Mouse (Mus musculus) left cerebral cortex, postnatal 25 days (tissue): ENCODE data around the gene Smim1. TPM values are rescaled to one million over a fixed set of nuclear protein-coding genes. Genes with fewer than 3 reads are reported as not detected.

Experiments
- DNase-seq, 2 experiments: peaks; one replicate each; pipeline ENCODE4 v3.0.0; 2022; ENCODE audit warnings: low spot score in 2 of 2, mixed read lengths in 1 of 2
- intact Hi-C: fragments of 180-260 bp; cut with DNase I; formaldehyde crosslinking; loops from one replicate; pipeline ENCODE4 v1.15.1; 2025
- total RNA-seq, 2 experiments: library from RNA; stranded (reverse); gene quantifications; 2 replicates each; pipeline ENCODE4 v1.2.3; 2021

Gene Smim1
- total RNA-seq, result 1 to 10 TPM; 9.4 to 9.8 TPM

GRCm38 (mm10) chr4:154025641-154026440, at the start of gene Smim1:
Smim1 (minus strand) TSS chr4:154026230.
- intact Hi-C loops, result loop anchor here (5.0 kb wide), 1 partner anchor 81 kb away; no protein-coding TSS in a partner anchor
- DNase-seq, result peak; percentile 55 to 66

DNA sequence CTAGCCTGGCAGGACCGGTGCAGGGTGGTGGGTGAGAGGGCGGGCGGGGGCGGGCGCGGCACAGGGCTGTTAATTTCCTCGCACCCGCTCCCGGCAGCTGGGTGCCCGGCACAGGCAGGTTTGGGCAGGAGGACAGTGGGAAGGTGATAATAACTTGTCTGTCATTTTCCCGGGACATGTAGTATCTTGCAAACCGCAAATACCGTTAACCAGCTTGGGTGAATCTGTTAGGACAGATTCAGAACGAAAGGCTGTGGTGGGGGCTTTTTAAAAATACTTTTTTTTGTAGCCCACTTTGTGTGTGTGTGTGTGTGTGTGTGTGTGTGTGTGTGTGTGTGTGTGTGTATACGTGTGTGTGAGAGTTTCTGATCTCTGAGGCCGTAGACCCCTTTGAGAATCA, 45.9 kb upstream of the Smim1 start:
- intact Hi-C loops, result no loop called here
- DNase-seq, result no peak

DNA sequence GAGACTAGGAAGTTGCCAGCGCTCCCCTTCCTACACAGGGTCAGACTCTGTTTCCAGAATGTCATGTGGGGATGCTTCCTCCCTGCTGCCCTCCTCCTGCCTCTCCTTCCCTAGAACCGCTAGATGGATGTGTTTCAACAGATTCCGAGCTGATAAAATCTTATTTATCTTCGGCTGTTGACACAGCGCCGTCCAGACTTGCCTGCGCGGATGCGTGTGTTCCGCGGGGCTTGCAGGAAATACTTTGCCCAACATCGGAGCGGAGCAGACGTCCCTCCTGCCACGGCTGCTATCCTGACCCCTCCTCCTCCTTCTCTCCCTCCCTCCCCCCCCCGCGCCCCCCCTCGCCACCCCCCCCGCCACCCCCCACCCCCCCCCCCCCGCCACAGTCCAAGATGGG, 45.5 kb upstream of the Smim1 start:
- no peak for DNase-seq
- intact Hi-C loops, result no loop called here

DNA sequence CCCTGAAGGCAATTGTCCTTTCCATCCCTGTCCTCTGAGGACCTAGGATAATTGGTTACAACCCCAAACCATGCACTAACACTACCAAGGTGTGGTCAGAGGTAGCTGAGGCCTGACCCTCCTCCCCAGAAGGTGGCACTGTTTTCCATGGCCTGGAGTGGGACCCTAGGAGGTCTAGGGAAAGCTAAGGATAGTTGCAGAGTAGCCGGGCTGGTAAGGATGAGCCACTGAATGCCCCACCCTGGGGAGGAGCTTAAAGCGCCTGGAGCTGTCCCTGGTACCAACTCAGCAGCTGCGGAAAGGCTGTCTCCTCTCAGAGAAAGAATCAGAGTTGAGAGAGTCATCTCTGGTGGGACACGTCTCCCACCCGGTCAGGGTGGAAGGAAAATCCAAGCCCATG, 44.9 kb upstream of the Smim1 start:
- no peak for DNase-seq
- intact Hi-C loops, result no loop called here

- intact Hi-C loops, result loop anchor here (1.0 to 10.0 kb wide), 4 partner anchors 40 to 240 kb away; partner anchors contain the start of genes Arhgef16 and Tprgl
- peak; percentile 26 to 62 for DNase-seq
Observed at GRCm38 (mm10) chr4:154064827-154065773, 39.1 kb upstream of the Smim1 start.

DNA sequence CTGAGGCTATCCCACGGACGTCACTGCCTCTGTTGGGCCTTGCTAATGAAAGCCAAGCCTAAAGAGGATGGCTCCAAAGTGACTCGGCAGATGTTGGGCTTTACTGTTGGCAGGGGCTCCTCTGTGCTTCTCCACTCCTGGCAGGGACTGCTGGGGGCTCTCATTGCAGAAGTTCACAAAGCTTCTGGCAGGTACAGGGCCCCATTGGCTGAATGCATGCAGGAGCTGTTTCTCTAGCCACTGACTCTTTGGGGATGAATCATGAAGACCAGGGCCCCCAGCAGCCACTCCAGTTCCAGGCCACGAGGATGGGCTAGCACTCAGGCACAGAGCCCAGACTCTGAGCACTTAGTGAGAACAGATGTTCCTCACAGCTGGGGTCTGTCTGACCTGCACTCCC, 31.7 kb upstream of the Smim1 start:
- intact Hi-C loops, result no loop called here
- no peak for DNase-seq

GRCm38 (mm10) chr4:154056661-154057060, 30.6 kb upstream of the Smim1 start:
- no peak for DNase-seq
- intact Hi-C loops, result no loop called here

GRCm38 (mm10) chr4:154056046-154056445, 30.0 kb upstream of the Smim1 start:
- intact Hi-C loops, result no loop called here
- DNase-seq, result no peak

- no peak for DNase-seq
- intact Hi-C loops, result no loop called here
Observed at GRCm38 (mm10) chr4:154055482-154055881, 29.5 kb upstream of the Smim1 start.

- no peak for DNase-seq
- intact Hi-C loops, result no loop called here
Observed at GRCm38 (mm10) chr4:154053065-154053464, 27.0 kb upstream of the Smim1 start.

DNA sequence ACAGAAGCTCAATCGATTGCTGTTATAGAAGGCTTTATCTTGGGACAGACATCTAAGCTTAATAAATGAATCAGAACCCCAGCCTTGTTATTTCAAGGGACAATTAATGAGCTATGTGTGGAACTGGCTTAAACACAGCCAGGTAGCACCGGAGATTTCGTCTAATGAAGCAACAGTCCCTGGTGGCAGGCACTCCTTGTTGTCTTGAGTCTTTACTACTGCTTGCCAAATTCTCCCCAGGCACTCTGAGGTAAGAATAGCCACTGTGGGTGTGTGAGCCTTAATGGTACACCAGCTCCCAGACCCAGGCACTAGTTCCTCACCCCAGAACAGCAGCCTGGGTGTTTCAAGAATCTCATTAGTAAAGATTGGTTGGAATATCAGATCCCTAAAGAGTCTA, 25.4 kb upstream of the Smim1 start:
- intact Hi-C loops, result no loop called here
- peak in 1 of 2 experiments; percentile 59 for DNase-seq

DNA sequence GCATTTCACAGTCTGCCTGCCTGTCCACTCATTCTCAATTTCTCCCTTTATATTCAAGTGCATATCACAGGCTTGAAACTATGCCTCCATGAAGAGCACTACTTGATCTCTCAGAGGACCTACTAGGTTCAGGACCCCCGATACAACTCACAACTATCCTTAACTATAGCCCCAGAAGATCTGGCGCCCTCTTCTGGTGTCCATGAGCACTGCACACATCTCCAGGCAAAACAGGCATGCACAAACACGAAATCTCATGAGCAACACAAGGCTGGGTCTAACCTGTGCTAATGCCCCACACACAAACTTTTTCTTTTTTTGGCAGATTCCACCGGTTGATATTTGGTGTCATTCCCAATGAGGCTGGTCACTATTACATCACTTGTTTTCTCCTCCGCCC, 19.8 kb upstream of the Smim1 start:
- intact Hi-C loops, result no loop called here
- no peak for DNase-seq

DNA sequence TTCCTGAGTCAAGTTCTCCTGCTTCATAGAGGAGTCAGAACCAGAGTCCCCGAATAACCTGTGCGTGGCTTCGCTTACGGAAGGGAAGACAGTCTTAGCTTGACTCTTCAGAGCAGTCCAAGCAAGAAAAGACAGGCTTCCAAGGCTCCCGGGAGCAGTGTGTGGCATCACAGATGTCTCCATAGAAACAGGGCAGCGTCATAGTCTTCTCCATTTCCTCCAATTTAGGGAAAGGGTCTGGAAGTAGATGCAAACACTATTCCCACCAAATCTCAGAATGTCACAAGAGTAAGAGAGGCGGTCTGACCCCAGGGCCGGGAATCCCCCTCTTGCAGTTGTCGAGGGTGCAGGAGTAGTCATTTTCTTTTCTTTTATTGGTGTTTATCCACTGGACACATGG, 16.5 kb upstream of the Smim1 start, which contains the start of gene Ccdc27:
Gene Ccdc27 (minus strand): TSS at position 101 of the 400 bp plus-strand sequence.
- intact Hi-C loops, result no loop called here
- no peak for DNase-seq

DNA sequence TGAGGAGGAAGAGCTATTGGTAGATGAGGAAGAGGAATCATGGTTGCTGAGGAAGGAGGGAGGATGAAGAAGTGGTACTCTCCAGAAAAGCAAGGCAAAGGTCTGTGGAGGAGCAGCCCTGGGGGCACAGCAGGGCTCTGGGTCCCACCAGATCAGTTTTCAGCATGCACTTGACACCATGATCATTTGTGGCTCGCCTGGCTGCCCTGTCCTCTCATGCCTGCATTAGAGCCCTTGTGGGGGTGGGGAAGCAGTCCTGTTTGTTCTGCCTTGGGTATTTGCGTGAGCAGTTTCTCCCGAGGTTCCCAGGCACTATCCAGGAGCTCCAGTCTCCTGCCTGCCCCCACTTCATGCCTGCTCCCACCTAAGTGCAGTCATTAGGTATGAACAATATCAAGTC, 11.1 kb upstream of the Smim1 start:
- intact Hi-C loops, result no loop called here
- no peak for DNase-seq

DNA sequence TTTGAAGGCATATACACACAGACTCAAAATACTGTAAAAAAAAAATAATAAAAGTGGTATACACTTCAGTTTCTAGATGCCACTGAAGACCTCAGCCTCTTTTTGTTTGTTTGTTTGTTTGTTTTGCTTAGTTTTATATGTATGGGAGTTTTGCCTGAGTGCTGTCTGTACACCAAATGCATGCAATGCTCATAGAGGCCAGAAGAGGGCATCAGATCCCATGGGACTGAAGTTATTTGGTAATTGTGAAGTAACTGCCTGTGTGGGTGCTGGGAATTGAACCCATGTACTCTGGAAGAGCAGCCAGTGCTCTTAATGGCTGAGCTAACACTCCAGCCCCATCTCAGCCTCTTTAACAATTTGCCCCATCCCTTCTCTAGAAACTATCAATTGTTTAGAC, 2.6 kb upstream of the Smim1 start:
- no peak for DNase-seq
- intact Hi-C loops, result loop anchor here (5.0 kb wide), 1 partner anchor 79 kb away; no protein-coding TSS in a partner anchor

DNA sequence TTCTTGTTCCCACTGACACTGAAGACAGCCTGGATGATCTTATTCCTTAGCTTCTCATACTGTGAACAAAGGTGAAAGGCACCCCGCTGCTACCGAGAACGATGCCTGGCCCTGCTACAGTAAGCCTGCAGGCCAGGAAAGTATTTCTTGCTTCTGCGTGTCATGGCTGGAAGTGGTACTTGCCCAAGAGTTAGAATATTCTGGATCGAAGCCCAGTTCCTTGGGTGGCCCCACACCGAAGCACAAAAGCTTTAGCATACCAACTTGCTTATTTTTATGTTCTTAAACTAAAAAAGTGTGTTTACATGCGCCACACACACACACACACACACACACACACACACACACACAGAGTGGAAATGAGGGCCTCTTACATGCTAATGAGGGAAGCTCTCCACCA, 2.0 kb upstream of the Smim1 start:
- intact Hi-C loops, result loop anchor here (5.0 kb wide), 1 partner anchor 79 kb away; no protein-coding TSS in a partner anchor

DNA sequence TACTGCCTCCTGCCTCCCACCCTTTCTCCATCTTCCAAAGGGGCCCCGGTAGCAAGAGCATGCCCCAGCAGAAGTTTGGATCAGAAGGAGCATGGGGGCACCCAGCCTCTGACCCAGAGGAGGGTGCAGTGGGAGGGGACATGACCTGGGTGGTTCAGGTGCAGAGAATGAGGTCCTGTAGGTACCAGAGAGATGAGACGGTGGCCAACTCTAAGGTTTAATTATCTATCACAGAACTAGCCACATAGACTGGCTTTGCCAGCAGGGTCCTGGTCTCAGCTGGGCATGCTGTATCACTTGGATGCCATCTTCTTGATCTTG, 371 bp upstream of the Smim1 start:
- no peak for DNase-seq
- intact Hi-C loops, result loop anchor here (5.0 kb wide), 1 partner anchor 81 kb away; no protein-coding TSS in a partner anchor

More for the DNA sequence above, 2.0 kb upstream of the Smim1 start:
- no peak for DNase-seq

GRCm38 (mm10) chr4:154024729-154025521, 1.1 kb downstream of the Smim1 start:
- DNase-seq, result peak; percentile 56 to 74
- intact Hi-C loops, result loop anchor here (5.0 kb wide), 1 partner anchor 82 kb away; no protein-coding TSS in a partner anchor
